Mouse (Mus musculus) liver, adult 2 months (tissue): Measurements from ENCODE around the gene Cdh23. TPM values are rescaled to one million over a fixed set of nuclear protein-coding genes. Genes with fewer than 3 reads are reported as not detected.

Experiments used
- DNase-seq: peaks from one replicate; pipeline ENCODE4 v3.0.0-alpha.2; 2011; ENCODE audit warnings: low read depth, low spot score; ENCODE audit errors: extremely low read depth
- H3K27ac ChIP-seq: fragments of 200-500 bp; replicated peaks from 2 replicates; pipeline ENCODE4 v1.5.1; 2012; ENCODE audit warnings: low read depth, mild to moderate bottlenecking, control low read depth, inconsistent platforms, low read length; ENCODE audit not compliant: insufficient read depth
- H3K27me3 ChIP-seq: fragments of 200-500 bp; 2 replicates; pipeline ENCODE4 v1.6.1; 2012; ENCODE audit warnings: mild to moderate bottlenecking, moderate library complexity, low read length, inconsistent platforms; ENCODE audit not compliant: control insufficient read depth, insufficient read depth
- H3K36me3 ChIP-seq: fragments of 200-500 bp; 2 replicates; pipeline ENCODE4 v1.6.1; 2012; ENCODE audit warnings: low read length, inconsistent platforms; ENCODE audit not compliant: control insufficient read depth, insufficient read depth
- H3K4me1 ChIP-seq: fragments of 200-500 bp; 2 replicates; pipeline ENCODE4 v1.6.1; 2011; ENCODE audit warnings: low read length; ENCODE audit not compliant: control insufficient read depth, insufficient read depth
- H3K4me3 ChIP-seq: fragments of 200-500 bp; 2 replicates; pipeline ENCODE4 v1.5.1; 2011; ENCODE audit warnings: low read depth, mild to moderate bottlenecking, control low read depth, low read length, moderate library complexity; ENCODE audit not compliant: insufficient read depth
- H3K79me2 ChIP-seq: fragments of 200-500 bp; 2 replicates; pipeline ENCODE4 v1.6.1; 2012; ENCODE audit warnings: inconsistent platforms, mild to moderate bottlenecking, low read length, moderate library complexity; ENCODE audit not compliant: control insufficient read depth, insufficient read depth
- H3K9ac ChIP-seq: fragments of 200-500 bp; 2 replicates; pipeline ENCODE4 v1.6.1; 2012; ENCODE audit warnings: low read depth, mild to moderate bottlenecking, control low read depth, inconsistent platforms, low read length
- CTCF ChIP-seq: fragments of 200-500 bp; IDR thresholded peaks from 2 replicates; pipeline ENCODE4 v1.5.1; 2011; ENCODE audit warnings: low read depth, low read length, control low read depth
- POLR2A ChIP-seq: fragments of 200-500 bp; IDR thresholded peaks from 2 replicates; pipeline ENCODE4 v1.6.1; 2011; ENCODE audit warnings: low read length, control low read depth; ENCODE audit not compliant: insufficient read depth; ENCODE audit errors: extremely low read depth
- WGBS: fragments of 180-500 bp; shearing (Covaris S2); methylation state at CpG from one replicate; pipeline ENCODE4 v1.1.7; 2018; 5-methylcytosine and 5-hydroxymethylcytosine counted together
- polyA plus RNA-seq: library from polyadenylated mRNA; depleted of rRNA; stranded (reverse); fragments of >200 nt; gene quantifications from 2 replicates; pipeline ENCODE4 v1.2.3, GENCODE M21; 2012
- total RNA-seq: library from RNA; depleted of rRNA; stranded (reverse); fragments of >200 nt; gene quantifications from 2 replicates; pipeline ENCODE4 v1.2.3, GENCODE M21; 2014

The Cdh23 gene
- total and polyA plus RNA-seq, 2 experiments = not detected

DNA sequence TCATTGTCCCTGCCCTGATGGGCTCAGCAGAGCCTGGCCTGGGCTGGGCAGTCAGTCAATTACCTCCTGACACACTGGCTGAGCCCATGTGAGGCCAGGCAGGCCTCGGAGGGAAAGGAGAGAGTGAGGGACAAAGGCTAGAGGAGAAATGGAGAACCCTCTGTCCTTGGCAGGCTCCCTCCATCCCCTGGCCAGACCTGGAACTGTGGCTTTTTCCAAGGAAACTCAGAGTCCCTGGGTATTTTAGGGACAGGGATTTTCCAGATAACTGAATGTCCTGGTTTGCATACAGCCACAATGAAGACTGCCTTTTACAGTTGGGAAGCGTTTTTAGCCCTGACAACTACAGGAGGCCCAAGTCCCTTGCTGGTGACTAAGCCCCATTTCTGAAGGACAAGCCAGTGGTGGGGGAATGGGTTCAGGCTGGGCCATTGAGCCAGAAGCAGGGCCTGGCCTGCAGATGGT is 36.1 kb upstream of the Cdh23 start:
- H3K4me1 ChIP-seq = peaks cover 3% of the 10 kb centered on the region; the same call in 1 of the 2 replicates
- TF ChIP-seq POLR2A (no peak), CTCF (no peak)
- no peak overlapping the region for H3K4me3 ChIP-seq
- 0 out of 2 replicates have a peak, but pooled peaks cover 2% of the 10 kb centered on the region for H3K79me2 ChIP-seq
- H3K9ac ChIP-seq = no peak overlapping the region
- H3K36me3 ChIP-seq = no peaks in the 10 kb centered on the region
- no peaks in the 10 kb centered on the region for H3K27me3 ChIP-seq
- no peak overlapping the region for H3K27ac ChIP-seq
- DNase-seq = no peak
- 56% methylated on average over 2 of the region's 2 CpGs for WGBS

DNA sequence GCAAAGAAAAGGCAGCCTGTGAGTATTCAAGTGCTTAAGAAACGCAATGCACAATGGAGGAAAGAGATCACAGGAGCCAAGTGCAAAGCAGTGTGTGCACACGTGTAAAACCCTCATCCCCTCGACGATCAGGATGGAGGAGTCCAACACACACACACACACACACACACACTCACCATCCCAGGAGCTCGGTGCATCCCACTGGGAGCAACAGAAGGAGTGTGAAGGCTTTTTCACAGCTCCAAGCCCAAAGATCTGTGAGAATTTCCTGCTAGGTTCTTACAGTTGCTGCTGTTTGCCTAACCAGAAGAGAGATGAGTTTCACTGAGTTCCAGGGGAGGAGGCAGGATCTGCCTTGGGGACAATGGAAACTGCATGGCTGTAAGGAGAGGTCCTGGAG is 35.5 kb upstream of the Cdh23 start:
- Histone ChIP-seq H3K36me3 (no peaks in the 10 kb centered on the region), H3K79me2 (0 out of 2 replicates have a peak, but pooled peaks cover 2% of the 10 kb centered on the region), H3K27me3 (no peaks in the 10 kb centered on the region), H3K9ac (no peak overlapping the region), H3K27ac (no peak overlapping the region), H3K4me3 (no peak overlapping the region), H3K4me1 (peaks cover 3% of the 10 kb centered on the region; the same call in 1 of the 2 replicates)
- WGBS = 80% methylated on average over 5 of the region's 5 CpGs
- TF ChIP-seq POLR2A (no peak), CTCF (no peak)
- DNase-seq = no peak

DNA sequence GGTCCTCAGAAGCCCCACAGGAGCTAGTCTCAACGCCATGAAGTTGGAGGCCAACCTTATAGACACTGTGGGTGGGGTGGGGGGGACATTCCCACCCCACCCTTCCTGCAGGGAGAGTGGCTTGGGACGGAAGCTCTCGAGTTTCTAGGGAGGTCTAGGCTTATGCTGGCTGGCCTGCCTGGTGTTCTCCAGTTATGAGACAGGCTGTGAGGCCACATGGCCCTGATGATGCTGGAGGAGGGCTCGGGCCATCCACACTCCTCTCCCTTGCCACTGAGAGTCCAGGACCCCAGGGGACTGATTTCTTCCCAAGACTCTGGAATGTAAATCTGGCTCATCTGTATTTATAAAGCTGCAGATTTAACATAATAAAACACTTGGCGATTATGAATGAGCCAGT is 31.0 kb upstream of the Cdh23 start:
- no peak overlapping the region for H3K4me3 ChIP-seq
- DNase-seq = no peak
- no peaks in the 10 kb centered on the region for H3K79me2 ChIP-seq
- 72% methylated on average over 5 of the region's 5 CpGs for WGBS
- H3K27me3 ChIP-seq = no peaks in the 10 kb centered on the region
- TF ChIP-seq CTCF = no peak
- no peak for TF ChIP-seq POLR2A
- H3K36me3 ChIP-seq = no peaks in the 10 kb centered on the region
- no peaks in the 10 kb centered on the region for H3K4me1 ChIP-seq
- no peak overlapping the region for H3K9ac ChIP-seq
- H3K27ac ChIP-seq = no peak overlapping the region

DNA sequence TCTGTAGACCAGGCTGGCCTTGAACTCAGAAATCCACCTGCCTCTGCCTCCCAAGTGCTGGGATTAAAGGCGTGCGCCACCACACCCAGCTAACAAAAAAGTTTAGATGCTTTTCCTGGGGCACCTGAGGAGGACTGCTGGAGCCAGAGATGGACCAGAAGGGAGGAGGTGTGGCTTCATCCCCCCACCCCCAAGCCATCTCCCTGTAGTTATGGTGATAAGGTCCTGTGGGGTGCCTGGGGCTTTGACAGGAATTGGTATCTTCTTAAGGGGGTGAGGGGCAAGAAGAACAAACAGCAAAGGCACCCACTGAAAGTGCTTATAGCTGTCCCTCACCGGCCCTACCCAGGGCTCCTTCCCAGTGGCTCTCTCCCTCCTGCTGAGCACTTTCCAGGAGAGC is 30.6 kb upstream of the Cdh23 start:
- Histone ChIP-seq H3K27me3 (no peaks in the 10 kb centered on the region), H3K27ac (no peak overlapping the region), H3K9ac (no peak overlapping the region), H3K4me1 (no peaks in the 10 kb centered on the region), H3K36me3 (no peaks in the 10 kb centered on the region), H3K79me2 (no peaks in the 10 kb centered on the region), H3K4me3 (no peak overlapping the region)
- no peak for DNase-seq
- no peak for TF ChIP-seq POLR2A
- no peak for TF ChIP-seq CTCF
- WGBS = 92% methylated on average over 3 of the region's 3 CpGs

DNA sequence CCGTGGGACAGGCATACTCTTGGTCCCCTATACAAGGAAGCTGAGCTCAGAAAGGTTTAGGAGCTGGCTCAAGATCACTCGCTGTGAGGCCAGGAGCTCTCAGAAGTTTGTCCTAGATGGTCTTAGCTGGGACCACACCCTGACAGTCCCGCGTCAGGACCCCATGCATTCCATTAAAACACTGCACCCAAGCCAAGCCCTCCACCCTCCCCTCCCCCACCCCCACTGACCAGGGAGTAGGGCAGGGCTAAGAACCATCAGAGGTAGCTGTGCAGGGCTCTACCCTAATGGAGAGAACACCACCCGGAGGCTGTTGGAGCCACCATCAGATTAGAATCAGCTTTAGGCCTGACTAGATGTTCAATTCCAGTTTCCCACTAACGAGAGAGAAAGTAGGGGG is 28.2 kb upstream of the Cdh23 start:
- no peak overlapping the region for H3K27ac ChIP-seq
- H3K4me1 ChIP-seq = no peaks in the 10 kb centered on the region
- no peak overlapping the region for H3K4me3 ChIP-seq
- H3K27me3 ChIP-seq = no peaks in the 10 kb centered on the region
- no peaks in the 10 kb centered on the region for H3K79me2 ChIP-seq
- H3K36me3 ChIP-seq = no peaks in the 10 kb centered on the region
- WGBS = 87% methylated on average over 6 of the region's 6 CpGs
- H3K9ac ChIP-seq = no peak overlapping the region
- no peak for DNase-seq
- TF ChIP-seq POLR2A (no peak), CTCF (no peak)

DNA sequence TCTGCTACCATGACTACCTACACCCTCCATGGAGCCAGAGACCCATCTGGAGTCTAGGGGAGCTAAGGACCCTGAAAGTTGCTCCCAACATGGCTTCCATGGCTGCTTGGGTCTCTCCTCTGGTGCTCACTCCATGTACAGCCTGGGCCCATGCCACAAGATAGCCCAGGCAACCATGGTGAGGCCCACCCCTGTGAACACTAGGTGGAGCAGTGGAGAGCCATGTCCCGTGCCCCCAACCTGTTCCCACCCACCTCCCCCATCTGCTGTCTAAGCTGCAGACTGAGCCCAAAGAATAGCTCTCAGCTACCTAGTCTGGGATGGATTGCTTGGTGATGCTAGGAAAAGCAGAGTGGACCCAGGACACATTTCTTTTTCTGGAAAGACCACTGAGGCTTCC is 27.1 kb upstream of the Cdh23 start:
- Histone ChIP-seq H3K4me3 (no peak overlapping the region), H3K9ac (no peak overlapping the region), H3K36me3 (no peaks in the 10 kb centered on the region), H3K27me3 (no peaks in the 10 kb centered on the region), H3K4me1 (no peaks in the 10 kb centered on the region), H3K27ac (no peak overlapping the region), H3K79me2 (no peaks in the 10 kb centered on the region)
- TF ChIP-seq CTCF (peak; percentile 38), POLR2A (no peak)
- no peak for DNase-seq
- 69% methylated on average over 1 of the region's 1 CpGs for WGBS
